In the genomic region with DNA sequence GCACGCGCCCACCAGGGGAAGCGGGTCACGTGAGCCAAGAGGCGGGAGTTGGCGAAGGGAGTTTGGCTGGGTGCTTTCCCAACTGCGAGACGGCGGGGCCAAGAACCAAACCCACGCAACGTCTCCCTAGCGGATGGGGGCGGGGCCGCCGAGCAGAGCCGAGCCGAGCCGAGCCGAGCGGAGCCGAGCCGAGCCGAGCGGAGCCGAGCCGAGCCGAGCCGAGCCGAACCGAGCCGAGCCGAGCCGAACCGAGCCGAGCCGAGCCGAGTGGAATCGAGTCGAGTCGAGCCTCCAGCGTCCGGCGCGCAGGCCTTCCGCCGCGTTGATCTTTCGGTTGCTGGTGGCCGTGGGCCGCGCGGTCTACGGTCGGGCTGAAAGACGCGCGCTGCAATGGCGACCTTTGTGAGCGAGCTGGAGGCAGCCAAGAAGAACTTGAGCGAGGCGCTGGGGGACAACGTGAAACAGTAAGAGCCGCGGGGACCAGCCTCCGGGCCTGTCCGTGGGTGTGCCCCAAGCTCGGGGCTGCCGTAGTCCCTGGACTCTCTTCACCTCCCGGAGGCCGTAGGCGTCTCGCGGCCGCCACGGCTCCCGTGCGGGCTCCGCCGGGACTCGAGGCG, we compare ENCODE assay signal across 7 mouse cellular contexts. TPM values are rescaled to one million over a fixed set of nuclear protein-coding genes. Genes with fewer than 3 reads are reported as not detected.
DNase-seq lines count a peak whose midpoint lies in the region; ATAC-seq and TF ChIP-seq lines count a peak whose summit lies in the region.

A gene (plus strand): TSS at position 85 of the 617 bp plus-strand sequence.

- 0 out of 2 replicates have a peak, but pooled peaks cover 4% of the 10 kb centered on the region for H3K4me1 ChIP-seq in intestine, postnatal 0 days (replicated peaks; ENCODE audit: control insufficient read depth, insufficient read depth, low read length)
- peaks cover 18% of the 10 kb centered on the region for H3K4me1 ChIP-seq in midbrain, embryonic 12.5 days
- peaks cover 2% of the 10 kb centered on the region; the same call in 1 of the 2 replicates for H3K4me1 ChIP-seq in small intestine, adult 2 months (ENCODE audit: control insufficient read depth, insufficient read depth, insufficient read length, low read length)

- peak within 1 kb of the TSS; percentile 85 for H3K4me2 ChIP-seq in intestine, postnatal 0 days (replicated peaks; ENCODE audit: low read depth)
- H3K4me2 ChIP-seq in midbrain, embryonic 12.5 days (replicated peaks) = peak within 1 kb of the TSS; percentile 57

- peak within 1 kb of the TSS; percentile 95 for H3K9ac ChIP-seq in intestine, postnatal 0 days (ENCODE audit: low read depth, low read length)
- peak within 1 kb of the TSS; percentile 98 for H3K9ac ChIP-seq in midbrain, embryonic 12.5 days (replicated peaks)

- TF ChIP-seq POLR2A in small intestine, adult 2 months (IDR thresholded peaks at IDR 0.05; ENCODE audit: low read depth, low read length) = peak; percentile 78; the same call in 1 of the 2 replicates

- no peaks in the 10 kb centered on the region for H3K27me3 ChIP-seq in intestine, postnatal 0 days (replicated peaks; ENCODE audit: control insufficient read depth, insufficient read depth, low read length)
- H3K27me3 ChIP-seq in midbrain, embryonic 12.5 days = no peaks in the 10 kb centered on the region
- no peaks in the 10 kb centered on the region for H3K27me3 ChIP-seq in small intestine, adult 2 months (ENCODE audit: control insufficient read depth, insufficient read depth, low read length)

- H3K36me3 ChIP-seq in intestine, postnatal 0 days (ENCODE audit: control insufficient read depth, insufficient read depth) = peaks cover 8% of the 10 kb centered on the region; the same call in 1 of the 2 replicates
- H3K36me3 ChIP-seq in midbrain, embryonic 12.5 days = peaks cover 16% of the 10 kb centered on the region
- H3K36me3 ChIP-seq in small intestine, adult 2 months (ENCODE audit: control insufficient read depth, insufficient read depth, low read length) = peaks cover 13% of the 10 kb centered on the region

- peak; percentile 95 for DNase-seq in adrenal gland, adult 2 months
- DNase-seq in embryo, embryonic 11.5 days (ENCODE audit: low read depth, low spot score) = peak; percentile 82
- DNase-seq in gastrocnemius, postnatal 4 days (ENCODE audit: low spot score in 2 of 2) = peak; percentile 84 to 91
- DNase-seq in left cerebral cortex, postnatal 4 days = peak; percentile 94

- intact Hi-C loops in left cerebral cortex, postnatal 4 days (cut with DNase I) = no loop called here

- TF ChIP-seq CTCF in intestine, postnatal 0 days (IDR thresholded peaks at IDR 0.05; ENCODE audit: low read depth) = no peak; the same call in 1 of the 2 replicates
- no peak for TF ChIP-seq CTCF in small intestine, adult 2 months (IDR thresholded peaks at IDR 0.05; ENCODE audit: extremely low read depth, insufficient read length, insufficient replicate concordance, low read depth, low read length)

- under 1% methylated on average over 80 of the region's 81 CpGs for WGBS in intestine, postnatal 0 days
- WGBS in midbrain, embryonic 12.5 days = under 1% methylated on average over 73 of the region's 81 CpGs
- WGBS in small intestine, adult 2 months = under 1% methylated on average over 81 of the region's 81 CpGs

- peak; percentile 92 for ATAC-seq in intestine, postnatal 0 days
- peak; percentile 93 for ATAC-seq in midbrain, embryonic 12.5 days (ENCODE audit: low FRiP score, low read depth)

- peak within 1 kb of the TSS; percentile 73 for H3K4me3 ChIP-seq in intestine, postnatal 0 days (ENCODE audit: low read depth, low read length)
- peak within 1 kb of the TSS; percentile 97 for H3K4me3 ChIP-seq in midbrain, embryonic 12.5 days
- peak within 1 kb of the TSS; percentile 79 for H3K4me3 ChIP-seq in small intestine, adult 2 months (ENCODE audit: low read depth, low read length)

- no peaks in the 10 kb centered on the region for H3K9me3 ChIP-seq in intestine, postnatal 0 days (ENCODE audit: control insufficient read depth)
- H3K9me3 ChIP-seq in midbrain, embryonic 12.5 days = no peaks in the 10 kb centered on the region

- peak within 1 kb of the TSS; percentile 93 for H3K27ac ChIP-seq in intestine, postnatal 0 days (ENCODE audit: low read depth, low read length)
- peak within 1 kb of the TSS; percentile 90 for H3K27ac ChIP-seq in midbrain, embryonic 12.5 days (replicated peaks)
- H3K27ac ChIP-seq in small intestine, adult 2 months (ENCODE audit: insufficient read depth, low read depth, low read length) = peak within 1 kb of the TSS; percentile 73

RNA-seq across cellular contexts. Expression of the gene that starts here (rescaled TPM):
- total RNA-seq in adrenal gland, adult 2 months (2021) = 10 to 100 TPM; 16.6 to 19.3 TPM
- polyA plus RNA-seq in adrenal gland, adult 2 months (2012; rRNA removed) = 7.3 and 11.1 TPM in 2 replicates
- 10 to 100 TPM; 18.6 to 20.0 TPM for total RNA-seq in gastrocnemius, postnatal 4 days (2021)
- polyA plus RNA-seq in intestine, postnatal 0 days (2015; fragmentation: Nextera tagmentation; extraction: Ambion mirVana) = 18.1 and 19.4 TPM in 2 replicates
- 10 to 100 TPM; 43.5 to 43.8 TPM for total RNA-seq in left cerebral cortex, postnatal 4 days (2021)
- polyA plus RNA-seq in midbrain, embryonic 12.5 days (2016; fragmentation: Nextera tagmentation; extraction: Ambion mirVana) = 63.4 and 65.4 TPM in 2 replicates
- 3.9 and 7.4 TPM in 2 replicates for polyA plus RNA-seq in small intestine, adult 2 months (2012; rRNA removed)

Comparison
In these comparisons a context has a peak if more than half of its experiments do, and no peak if none do; other contexts are left out.
1. Peak in every context shown above with its lines: DNase-seq, ATAC-seq, H3K4me3 ChIP-seq and H3K27ac ChIP-seq.